Mouse (Mus musculus): Measurements from ENCODE around the gene Fzr1. TPM values are rescaled to one million over a fixed set of nuclear protein-coding genes. Genes with fewer than 3 reads are reported as not detected.

Gene Fzr1
- total and polyA plus RNA-seq, 3 experiments, result 20.7 to 115 TPM; not detected in 1

- Histone ChIP-seq H3K79me2 (ENCODE audit: control insufficient read depth, insufficient read depth, low read length, poor library complexity) (peaks cover 35% of the 10 kb centered on the region), H3K36me3 (ENCODE audit: control insufficient read depth in 1 of 2, insufficient read depth in 2 of 2, low read length in 2 of 2) (peaks cover 5 to 25% of the 10 kb centered on the region in 2 experiments), H3K4me1 (ENCODE audit: control insufficient read depth in 1 of 2, insufficient read depth in 2 of 2, low read length in 2 of 2) (peaks cover 18 to 27% of the 10 kb centered on the region in 2 experiments), H3K9me3 (replicated peaks; ENCODE audit: insufficient read depth, low read length) (no peaks in the 10 kb centered on the region), H3K27me3 (ENCODE audit: control insufficient read depth in 1 of 2, insufficient read depth in 2 of 2, low read length in 2 of 2) (no peaks in the 10 kb centered on the region), H3K9ac (ENCODE audit: control insufficient read depth, low read depth, low read length, poor library complexity, severe bottlenecking) (no peak overlapping the region), H3K27ac (ENCODE audit: control insufficient read depth, low read depth, low read length) (no peak overlapping the region), H3K4me3 (ENCODE audit: control insufficient read depth in 1 of 2, insufficient read depth in 1 of 2, low read depth in 2 of 2, low read length in 2 of 2) (no peak overlapping the region)
- DNase-seq (ENCODE audit: low read depth, low spot score), result no peak
- TF ChIP-seq USF2 (IDR thresholded peaks at IDR 0.05; ENCODE audit: borderline replicate concordance in 1 of 2, insufficient read depth in 1 of 2, low read depth in 1 of 2, low read length in 2 of 2), result no peak
- TF ChIP-seq MEF2A (IDR thresholded peaks at IDR 0.05; ENCODE audit: extremely low read depth, insufficient replicate concordance, low read depth, low read length, poor library complexity, severe bottlenecking), result no peak
- TF ChIP-seq MAX (IDR thresholded peaks at IDR 0.05; ENCODE audit: low read length), result no peak
- no peak for TF ChIP-seq MYB (IDR thresholded peaks at IDR 0.05; ENCODE audit: low read depth, low read length)
- no peak for TF ChIP-seq TAL1 (IDR thresholded peaks at IDR 0.05; ENCODE audit: low read length)
These were observed 3.0 kb downstream of the Fzr1 start for GRCm38 (mm10) chr10:81375322-81375721.

- Histone ChIP-seq H3K9ac (ENCODE audit: control insufficient read depth, low read depth, low read length, poor library complexity, severe bottlenecking) (no peak overlapping the region), H3K27me3 (ENCODE audit: control insufficient read depth in 1 of 2, insufficient read depth in 2 of 2, low read length in 2 of 2) (no peaks in the 10 kb centered on the region), H3K27ac (ENCODE audit: control insufficient read depth, low read depth, low read length) (no peak overlapping the region), H3K36me3 (ENCODE audit: control insufficient read depth in 1 of 2, insufficient read depth in 2 of 2, low read length in 2 of 2) (0 out of 4 replicates have a peak, but pooled peaks cover 0 to 3% of the 10 kb centered on the region in 2 experiments), H3K4me1 (ENCODE audit: control insufficient read depth in 1 of 2, insufficient read depth in 2 of 2, low read length in 2 of 2) (peaks cover 0 to 5% of the 10 kb centered on the region in 2 experiments; a peak in 1 of 4 replicates), H3K4me3 (ENCODE audit: control insufficient read depth in 1 of 2, insufficient read depth in 1 of 2, low read depth in 2 of 2, low read length in 2 of 2) (no peak overlapping the region), H3K79me2 (ENCODE audit: control insufficient read depth, insufficient read depth, low read length, poor library complexity) (no peaks in the 10 kb centered on the region), H3K9me3 (replicated peaks; ENCODE audit: insufficient read depth, low read length) (no peaks in the 10 kb centered on the region)
- no peak for DNase-seq (ENCODE audit: low read depth, low spot score)
- no peak for TF ChIP-seq USF1 (IDR thresholded peaks at IDR 0.05; ENCODE audit: low read depth, low read length)
- TF ChIP-seq POLR2AphosphoS5 (IDR thresholded peaks at IDR 0.05; ENCODE audit: borderline replicate concordance, low read depth, low read length), result no peak; the same call in 1 of the 2 replicates
These were observed 11.2 kb downstream of the Fzr1 start for GRCm38 (mm10) chr10:81367207-81367495.

- no peak overlapping the region for H3K4me3 ChIP-seq (ENCODE audit: control insufficient read depth in 1 of 2, insufficient read depth in 1 of 2, low read depth in 2 of 2, low read length in 2 of 2)
These were observed 11.7 kb downstream of the Fzr1 start for GRCm38 (mm10) chr10:81366477-81367206.

More at GRCm38 (mm10) chr10:81366477-81367206, 11.7 kb downstream of the Fzr1 start:
- no peak overlapping the region for H3K27ac ChIP-seq (ENCODE audit: control insufficient read depth, low read depth, low read length)
- 0 out of 4 replicates have a peak, but pooled peaks cover 0 to 3% of the 10 kb centered on the region in 2 experiments for H3K36me3 ChIP-seq (ENCODE audit: control insufficient read depth in 1 of 2, insufficient read depth in 2 of 2, low read length in 2 of 2)
- no peaks in the 10 kb centered on the region for H3K9me3 ChIP-seq (replicated peaks; ENCODE audit: insufficient read depth, low read length)
- no peak overlapping the region for H3K9ac ChIP-seq (ENCODE audit: control insufficient read depth, low read depth, low read length, poor library complexity, severe bottlenecking)
- peak; percentile 53 for DNase-seq (ENCODE audit: low read depth, low spot score)
- H3K27me3 ChIP-seq (ENCODE audit: control insufficient read depth in 1 of 2, insufficient read depth in 2 of 2, low read length in 2 of 2), result no peaks in the 10 kb centered on the region
- peaks cover 0 to 5% of the 10 kb centered on the region in 2 experiments; a peak in 1 of 4 replicates for H3K4me1 ChIP-seq (ENCODE audit: control insufficient read depth in 1 of 2, insufficient read depth in 2 of 2, low read length in 2 of 2)
- H3K79me2 ChIP-seq (ENCODE audit: control insufficient read depth, insufficient read depth, low read length, poor library complexity), result no peaks in the 10 kb centered on the region
- peak; percentile 85; the same call in 1 of the 2 replicates for TF ChIP-seq POLR2AphosphoS5 (IDR thresholded peaks at IDR 0.05; ENCODE audit: borderline replicate concordance, low read depth, low read length)
- TF ChIP-seq MAFK (IDR thresholded peaks at IDR 0.05; ENCODE audit: borderline replicate concordance, low read depth, low read length), result no peak
- TF ChIP-seq SMC3 (IDR thresholded peaks at IDR 0.05; ENCODE audit: low read depth, low read length), result peak; percentile 8
- TF ChIP-seq ELF1 (IDR thresholded peaks at IDR 0.05; ENCODE audit: low read depth, low read length), result no peak
- no peak for TF ChIP-seq ETS1 (IDR thresholded peaks at IDR 0.05; ENCODE audit: low read depth, low read length)
- TF ChIP-seq SIN3A (IDR thresholded peaks at IDR 0.05; ENCODE audit: low read length), result no peak
- no peak for TF ChIP-seq CHD1 (IDR thresholded peaks at IDR 0.05; ENCODE audit: low read depth, low read length)
- no peak for TF ChIP-seq CTCF (IDR thresholded peaks at IDR 0.05 in 2 of 3, conservative IDR thresholded peaks at IDR 0.05 in 1 of 3; ENCODE audit: control insufficient read depth in 1 of 3, insufficient read depth in 1 of 3, low read depth in 2 of 3, low read length in 3 of 3, poor library complexity in 1 of 3, severe bottlenecking in 1 of 3)
- peak; percentile 9 to 19; a peak in 1 of 4 replicates for TF ChIP-seq POLR2A (IDR thresholded peaks at IDR 0.05; ENCODE audit: control insufficient read depth in 1 of 2, insufficient read depth in 1 of 2, low read depth in 1 of 2, low read length in 2 of 2, poor library complexity in 1 of 2)
- TF ChIP-seq ZMIZ1 (IDR thresholded peaks at IDR 0.05; ENCODE audit: low read depth, low read length), result peak; percentile 31; the same call in 1 of the 2 replicates
- no peak for TF ChIP-seq MXI1 (IDR thresholded peaks at IDR 0.05; ENCODE audit: low read depth, low read length)
- TF ChIP-seq BHLHE40 (IDR thresholded peaks at IDR 0.05; ENCODE audit: borderline replicate concordance, low read depth, low read length), result no peak
- peak; percentile 69 for TF ChIP-seq POLR2AphosphoS2 (IDR thresholded peaks at IDR 0.05; ENCODE audit: low read length)
- peak; percentile 5; the same call in 1 of the 2 replicates for TF ChIP-seq CHD2 (IDR thresholded peaks at IDR 0.05; ENCODE audit: low read length)
- TF ChIP-seq ZC3H11A (IDR thresholded peaks at IDR 0.05; ENCODE audit: low read depth, low read length), result no peak
- no peak for TF ChIP-seq E2F4 (IDR thresholded peaks at IDR 0.05; ENCODE audit: borderline replicate concordance, low read depth, low read length)
- TF ChIP-seq TCF12 (IDR thresholded peaks at IDR 0.05; ENCODE audit: low read depth, low read length), result no peak
- TF ChIP-seq GABPA (IDR thresholded peaks at IDR 0.05; ENCODE audit: low read depth, low read length), result no peak
- TF ChIP-seq JUND (IDR thresholded peaks at IDR 0.05; ENCODE audit: low read depth, low read length), result no peak

All from MEL (cell line).